Mouse (Mus musculus): ENCODE data around the gene 3110040M04Rik.

- TF ChIP-seq POLR2A (IDR thresholded peaks at IDR 0.05; ENCODE audit: insufficient read depth, low read depth, low read length) (no peak), CTCF (IDR thresholded peaks at IDR 0.05; ENCODE audit: insufficient read depth, low read depth, low read length) (no peak)
Observed at GRCm38 (mm10) chr1:151168637-151169036, 35.3 kb upstream of the 3110040M04Rik start.

Data from olfactory bulb, adult 2 months (tissue).